Mouse (Mus musculus) kidney, adult 2 months (tissue): ENCODE data around the gene Gm136. TPM values are rescaled to one million over a fixed set of nuclear protein-coding genes. Genes with fewer than 3 reads are reported as not detected.
A peak's percentile ranks its signal among the peaks of the same experiment; 100 is the strongest.
"Not testable (repeated sequence)": the region's sequence is repeated elsewhere in the genome, so short reads cannot be mapped to it uniquely, and the experiment has no call there.

Experiments used
- DNase-seq: peaks from one replicate; pipeline ENCODE4 v3.0.0; 2021
- H3K27ac ChIP-seq: fragments of 200-500 bp; 2 replicates; pipeline ENCODE4 v1.5.1; 2012; ENCODE audit warnings: low read depth, low read length, control low read depth, inconsistent platforms; ENCODE audit not compliant: insufficient read depth
- H3K27me3 ChIP-seq: fragments of 200-500 bp; replicated peaks from 2 replicates; pipeline ENCODE4 v1.6.1; 2012; ENCODE audit warnings: mild to moderate bottlenecking, moderate library complexity, low read length, inconsistent platforms; ENCODE audit not compliant: control insufficient read depth, insufficient read depth
- H3K36me3 ChIP-seq: fragments of 200-500 bp; 2 replicates; pipeline ENCODE4 v1.6.1; 2012; ENCODE audit warnings: mild to moderate bottlenecking, moderate library complexity, low read length, inconsistent platforms; ENCODE audit not compliant: control insufficient read depth, insufficient read depth
- H3K4me1 ChIP-seq: fragments of 200-500 bp; 2 replicates; pipeline ENCODE4 v1.6.1; 2011; ENCODE audit warnings: low read length; ENCODE audit not compliant: control insufficient read depth, insufficient read depth
- H3K4me3 ChIP-seq: fragments of 200-500 bp; 2 replicates; pipeline ENCODE4 v1.5.1; 2011; ENCODE audit warnings: mild to moderate bottlenecking, low read depth, low read length, control low read depth; ENCODE audit not compliant: insufficient read depth
- CTCF ChIP-seq: fragments of 200-500 bp; conservative IDR thresholded peaks from 2 replicates; pipeline ENCODE4 v1.5.1; 2011; ENCODE audit warnings: low read depth, mild to moderate bottlenecking, control low read depth, low read length, moderate library complexity, mixed read lengths; ENCODE audit not compliant: insufficient read depth, insufficient read length
- POLR2A ChIP-seq: fragments of 200-500 bp; IDR thresholded peaks from one replicate; pipeline ENCODE4 v1.6.1; 2011; ENCODE audit warnings: low read depth, low read length, control low read depth
- WGBS: fragments of 180-500 bp; shearing (Covaris S2); methylation state at CpG from one replicate; pipeline ENCODE4 v1.1.7; 2018; 5-methylcytosine and 5-hydroxymethylcytosine counted together
- polyA plus RNA-seq: library from polyadenylated mRNA; depleted of rRNA; stranded (reverse); fragments of >200 nt; gene quantifications from 2 replicates; pipeline ENCODE4 v1.2.3, GENCODE M21; 2012

Gene Gm136
- polyA plus RNA-seq, 1 experiment = not detected

DNA sequence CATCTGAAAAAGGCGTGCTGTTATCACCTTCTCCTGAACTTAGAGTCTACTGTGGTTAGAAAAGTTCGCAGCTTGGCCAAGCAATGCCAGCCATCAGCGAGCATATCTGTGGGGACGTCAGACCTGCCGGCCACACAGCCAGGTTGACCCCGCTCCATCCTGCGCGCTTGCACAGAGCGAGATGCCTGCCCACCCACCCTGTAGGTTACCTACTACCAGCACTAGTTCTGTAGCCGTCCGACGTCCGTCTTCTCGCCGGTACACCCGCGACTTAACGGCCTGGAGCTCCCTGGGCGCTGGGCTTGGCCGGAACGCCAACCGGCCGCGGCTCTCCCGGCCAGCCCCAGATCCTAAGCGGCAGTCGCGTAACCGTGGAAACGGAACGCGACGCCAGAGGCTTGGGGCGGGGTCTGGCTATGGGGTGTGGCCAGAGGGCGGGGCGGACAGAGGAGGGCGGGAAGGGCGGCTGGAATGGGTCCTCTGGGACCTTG is 26.2 kb downstream of the Gm136 start, which contains the start of gene Cfap206:
Cfap206 (minus strand) TSS at position 356 of the 491 bp plus-strand sequence.
- 2% methylated on average over 38 of the region's 38 CpGs for WGBS
- 0 out of 2 replicates have a peak, but pooled peaks cover 4% of the 10 kb centered on the region for H3K4me1 ChIP-seq
- TF ChIP-seq POLR2A = no peak
- H3K36me3 ChIP-seq = no peaks in the 10 kb centered on the region
- H3K27ac ChIP-seq = no peak within 1 kb of the TSS
- H3K27me3 ChIP-seq = 0 out of 2 replicates have a peak, but pooled peaks cover 2% of the 10 kb centered on the region
- H3K4me3 ChIP-seq = peak within 1 kb of the TSS; percentile 68
- DNase-seq = peak; percentile 82

DNA sequence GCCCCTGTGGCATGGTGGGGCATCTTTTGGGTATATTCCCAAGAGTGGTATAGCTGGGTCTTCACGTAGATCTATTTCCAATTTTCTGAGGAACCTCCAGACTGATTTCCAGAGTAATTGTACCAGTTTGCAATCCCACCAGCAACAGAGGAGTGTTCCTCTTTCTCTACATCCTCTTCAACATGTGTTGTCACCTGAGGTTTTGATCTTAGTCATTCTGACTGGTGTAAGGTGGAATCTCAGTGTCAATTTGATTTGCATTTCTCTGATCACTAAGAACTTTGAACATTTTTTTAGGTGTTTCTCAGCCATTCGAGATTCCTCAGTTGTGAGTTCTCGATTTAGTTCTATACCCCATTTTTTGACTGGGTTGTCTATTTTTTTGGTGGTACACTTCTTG is 30.4 kb downstream of the Gm136 start:
- not testable (repeated sequence) for DNase-seq, H3K36me3 ChIP-seq, H3K27me3 ChIP-seq, H3K4me3 ChIP-seq, H3K4me1 ChIP-seq, H3K27ac ChIP-seq
- WGBS = 91% methylated on average over 3 of the region's 3 CpGs

DNA sequence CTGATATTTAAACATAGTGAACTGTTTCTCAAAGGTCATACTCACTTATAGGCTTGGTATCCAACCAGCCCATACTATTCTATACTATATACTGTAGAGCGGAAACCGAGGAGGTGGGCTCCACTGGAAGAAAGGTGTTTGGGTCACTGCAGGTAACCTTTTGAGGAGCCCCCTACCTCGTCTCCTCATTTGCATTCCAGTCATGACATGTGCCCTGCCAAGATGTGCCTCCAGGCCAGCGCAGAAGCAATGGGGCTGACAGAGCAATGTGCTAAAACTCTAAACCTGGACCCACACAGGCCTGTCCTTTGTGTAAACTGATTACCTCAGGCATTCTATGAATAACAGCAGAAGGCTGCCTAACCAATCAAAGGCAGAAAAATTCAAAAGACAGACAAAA is 31.8 kb downstream of the Gm136 start:
- Histone ChIP-seq H3K27me3 (no peaks in the 10 kb centered on the region), H3K36me3 (no peaks in the 10 kb centered on the region), H3K4me1 (no peaks in the 10 kb centered on the region), H3K4me3 (no peak overlapping the region), H3K27ac (no peak overlapping the region)
- WGBS = 64% methylated on average over 4 of the region's 4 CpGs
- DNase-seq = no peak
- no peak for TF ChIP-seq CTCF
- TF ChIP-seq POLR2A = no peak

DNA sequence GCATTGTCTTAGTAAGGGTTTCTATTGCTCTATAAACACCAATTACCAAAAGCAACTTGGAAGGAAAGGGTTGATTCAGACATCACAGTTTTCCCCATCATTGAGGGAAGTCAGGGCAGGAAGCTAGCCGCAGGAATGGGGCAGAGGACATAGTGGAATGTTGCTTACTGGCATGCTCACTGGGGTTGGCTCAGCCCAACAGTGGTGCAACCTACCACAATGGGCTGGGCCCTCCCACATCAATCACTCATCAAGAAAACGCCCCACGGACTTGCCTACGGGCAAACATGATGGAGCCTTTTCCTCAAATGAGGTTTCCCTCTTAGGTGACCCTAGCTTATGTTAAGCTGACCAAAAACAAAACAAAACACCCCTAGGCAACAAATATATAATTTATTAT is 32.9 kb downstream of the Gm136 start:
- Histone ChIP-seq H3K4me3 (no peak overlapping the region), H3K36me3 (no peaks in the 10 kb centered on the region), H3K4me1 (no peaks in the 10 kb centered on the region), H3K27ac (no peak overlapping the region), H3K27me3 (no peaks in the 10 kb centered on the region)
- no peak for DNase-seq
- TF ChIP-seq CTCF (no peak), POLR2A (no peak)
- WGBS = 63% methylated on average over 4 of the region's 4 CpGs

DNA sequence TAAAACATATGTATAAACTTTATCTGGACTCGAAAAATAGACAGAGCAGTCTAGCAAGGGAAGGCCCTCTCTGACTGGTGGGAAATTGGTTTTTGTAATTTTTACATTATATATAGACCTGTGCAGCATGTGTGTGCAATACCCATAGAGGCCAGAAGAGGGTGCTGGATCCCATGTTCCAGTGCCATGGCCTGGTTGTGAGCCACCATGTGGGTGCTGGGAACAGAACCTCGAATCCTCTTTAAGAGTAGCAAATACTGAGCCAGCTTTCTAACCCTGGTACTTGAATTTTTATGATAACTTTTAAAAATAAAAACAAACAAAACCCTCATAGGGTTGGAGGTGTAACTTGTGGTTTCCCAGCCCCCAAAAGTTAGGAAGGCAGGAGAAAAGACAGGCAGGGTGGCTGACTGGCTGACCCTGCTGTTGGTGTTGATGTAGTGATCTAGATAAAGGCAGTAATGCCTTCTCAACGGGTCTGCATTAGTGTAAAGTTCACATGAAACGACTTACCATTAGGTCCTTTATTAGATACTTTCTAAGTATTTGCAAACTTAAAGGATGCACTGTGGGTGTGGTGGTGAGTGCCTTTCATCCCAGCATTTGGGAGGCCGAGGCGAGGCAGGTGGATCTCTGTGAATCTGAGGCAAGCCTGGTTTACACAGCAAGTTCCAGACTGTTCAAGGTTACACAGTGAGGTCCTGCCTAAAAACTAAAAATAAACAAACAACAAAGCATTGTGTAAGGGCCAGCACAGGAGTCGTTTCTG is 35.8 kb downstream of the Gm136 start:
- H3K27me3 ChIP-seq = no peaks in the 10 kb centered on the region
- no peak overlapping the region for H3K27ac ChIP-seq
- H3K4me3 ChIP-seq = no peak overlapping the region
- DNase-seq = no peak
- no peaks in the 10 kb centered on the region for H3K4me1 ChIP-seq
- WGBS = 92% methylated on average over 7 of the region's 7 CpGs
- no peaks in the 10 kb centered on the region for H3K36me3 ChIP-seq
- no peak for TF ChIP-seq POLR2A
- TF ChIP-seq CTCF = no peak

DNA sequence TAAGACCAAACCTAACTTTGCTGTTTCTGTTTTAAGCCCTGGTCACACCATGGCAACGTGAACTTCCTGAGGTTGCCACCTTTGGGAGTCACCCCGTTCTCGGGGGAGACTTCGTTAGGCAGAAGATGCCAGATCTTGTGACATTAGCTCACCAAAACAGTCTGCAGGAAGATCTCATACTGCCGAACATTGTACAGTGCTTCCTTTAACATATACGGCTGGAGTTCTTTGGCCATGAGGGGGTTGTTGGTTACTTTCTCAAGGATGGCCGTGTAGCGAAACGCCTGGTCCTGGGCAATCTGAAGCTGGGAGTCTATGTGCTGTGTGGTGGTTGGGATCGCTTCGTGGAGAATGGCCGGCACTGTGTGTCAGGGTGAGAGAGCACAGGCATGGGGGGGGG is 36.6 kb downstream of the Gm136 start:
- H3K27ac ChIP-seq = no peak overlapping the region
- H3K4me3 ChIP-seq = no peak overlapping the region
- no peaks in the 10 kb centered on the region for H3K27me3 ChIP-seq
- DNase-seq = no peak
- no peaks in the 10 kb centered on the region for H3K4me1 ChIP-seq
- no peaks in the 10 kb centered on the region for H3K36me3 ChIP-seq
- TF ChIP-seq CTCF = no peak
- TF ChIP-seq POLR2A = no peak
- 98% methylated on average over 12 of the region's 12 CpGs for WGBS

DNA sequence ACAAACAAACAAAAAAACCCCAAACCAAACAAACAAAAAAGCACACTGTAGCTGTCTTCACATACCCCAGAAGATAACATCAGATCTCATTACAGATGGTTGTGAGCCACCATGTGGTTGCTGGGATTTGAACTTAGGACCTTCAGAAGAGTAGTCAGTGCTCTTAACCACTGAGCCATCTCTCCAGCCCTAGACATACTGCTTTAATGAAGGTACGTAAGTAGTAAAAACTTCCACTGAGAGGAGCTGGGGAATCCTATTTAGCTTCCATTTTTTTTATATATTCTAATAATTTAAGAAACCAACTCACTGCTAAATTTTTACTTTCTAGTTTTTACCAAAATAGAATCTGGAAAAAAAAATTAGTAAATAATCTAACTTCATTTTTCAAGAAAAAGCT is 41.0 kb downstream of the Gm136 start:
- Histone ChIP-seq H3K27ac (no peak overlapping the region), H3K36me3 (no peaks in the 10 kb centered on the region), H3K4me1 (no peaks in the 10 kb centered on the region), H3K4me3 (no peak overlapping the region), H3K27me3 (no peaks in the 10 kb centered on the region)
- 92% methylated on average over 1 of the region's 1 CpGs for WGBS
- TF ChIP-seq CTCF (no peak), POLR2A (no peak)
- no peak for DNase-seq
